Mouse (Mus musculus) hindbrain, embryonic 11.5 days (tissue): Measurements from ENCODE around the gene Zbtb38. TPM values are rescaled to one million over a fixed set of nuclear protein-coding genes. Genes with fewer than 3 reads are reported as not detected.
A peak's percentile ranks its signal among the peaks of the same experiment; 100 is the strongest.

Source experiments
- ATAC-seq: fragments of 200-750 bp; cut with Nextera tagmentation; 2 replicates; pipeline ENCODE4 v1.8.0; 2017; ENCODE audit warnings: mild to moderate bottlenecking, moderate TSS enrichment, moderate library complexity; ENCODE audit not compliant: low FRiP score
- DNase-seq: peaks from one replicate; pipeline ENCODE4 v3.0.0-alpha.2; 2015; ENCODE audit warnings: low spot score
- H3K27ac ChIP-seq: fragments of 300-500 bp; sonication (generic); 2 replicates; pipeline ENCODE4 v1.5.1; 2014; ENCODE audit warnings: mild to moderate bottlenecking, low read depth, low read length
- H3K27me3 ChIP-seq: fragments of 300-500 bp; sonication (generic); 2 replicates; pipeline ENCODE4 v1.6.1; 2014; ENCODE audit warnings: mild to moderate bottlenecking, low read length, moderate library complexity, mixed read lengths; ENCODE audit not compliant: control insufficient read depth, insufficient read depth
- H3K36me3 ChIP-seq: fragments of 300-500 bp; sonication (generic); 2 replicates; pipeline ENCODE4 v1.6.1; 2014; ENCODE audit warnings: mild to moderate bottlenecking, low read length, moderate library complexity, mixed read lengths; ENCODE audit not compliant: control insufficient read depth, insufficient read depth
- H3K4me1 ChIP-seq: fragments of 300-500 bp; sonication (generic); replicated peaks from 2 replicates; pipeline ENCODE4 v1.6.1; 2014; ENCODE audit warnings: low read length, mixed read lengths; ENCODE audit not compliant: control insufficient read depth, insufficient read depth
- H3K4me2 ChIP-seq: fragments of 300-500 bp; sonication (generic); replicated peaks from 2 replicates; pipeline ENCODE4 v1.6.1; 2014; ENCODE audit warnings: mild to moderate bottlenecking, low read depth, low read length
- H3K4me3 ChIP-seq: fragments of 300-500 bp; sonication (generic); 2 replicates; pipeline ENCODE4 v1.5.1; 2014; ENCODE audit warnings: low read depth, low read length
- H3K9ac ChIP-seq: fragments of 300-500 bp; sonication (generic); 2 replicates; pipeline ENCODE4 v1.6.1; 2014; ENCODE audit warnings: low read depth, low read length
- H3K9me3 ChIP-seq: fragments of 300-500 bp; sonication (generic); 2 replicates; pipeline ENCODE4 v1.6.1; 2016; ENCODE audit warnings: low read length; ENCODE audit not compliant: control insufficient read depth
- WGBS: fragments of 180-500 bp; shearing (Covaris S2); extraction: QIAGEN DNeasy Blood & Tissue Kit; methylation state at CpG from one replicate; pipeline ENCODE4 v1.1.7; 2014; 5-methylcytosine and 5-hydroxymethylcytosine counted together
- polyA plus RNA-seq: library from polyadenylated mRNA; unstranded; fragments of >200 nt; fragmentation: Nextera tagmentation; extraction: Ambion mirVana; gene quantifications from 2 replicates; pipeline ENCODE4 v1.2.1, GENCODE M21; 2014

Zbtb38 gene
- polyA plus RNA-seq, 1 experiment from 2014 or later = 14.3 TPM

DNA sequence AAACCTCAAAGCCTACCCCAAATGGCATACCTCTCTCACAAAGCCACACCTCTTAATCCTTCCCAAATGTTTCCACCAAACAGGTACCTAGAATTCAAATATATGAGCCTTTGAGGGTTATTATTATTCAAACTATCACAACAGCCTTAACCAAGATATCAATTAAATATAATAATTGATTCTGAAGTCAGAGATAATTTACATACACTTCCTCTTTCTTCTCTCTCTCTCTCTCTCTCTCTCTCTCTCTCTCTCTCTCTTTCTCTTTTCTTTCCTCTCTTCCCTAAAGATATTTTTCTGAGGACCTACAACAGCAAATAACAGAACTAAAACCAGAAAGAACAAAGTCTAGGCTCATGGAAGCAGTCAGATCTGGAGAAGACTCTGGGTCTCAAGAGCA, 15.2 kb upstream of the Zbtb38 start:
- no peak overlapping the region for H3K27ac ChIP-seq
- no peak overlapping the region for H3K4me2 ChIP-seq
- H3K4me1 ChIP-seq = no peaks in the 10 kb centered on the region
- H3K36me3 ChIP-seq = no peaks in the 10 kb centered on the region
- H3K9ac ChIP-seq = no peak overlapping the region
- H3K4me3 ChIP-seq = no peak overlapping the region
- no peaks in the 10 kb centered on the region for H3K27me3 ChIP-seq
- DNase-seq (no peak), ATAC-seq (no peak)
- no peaks in the 10 kb centered on the region for H3K9me3 ChIP-seq

DNA sequence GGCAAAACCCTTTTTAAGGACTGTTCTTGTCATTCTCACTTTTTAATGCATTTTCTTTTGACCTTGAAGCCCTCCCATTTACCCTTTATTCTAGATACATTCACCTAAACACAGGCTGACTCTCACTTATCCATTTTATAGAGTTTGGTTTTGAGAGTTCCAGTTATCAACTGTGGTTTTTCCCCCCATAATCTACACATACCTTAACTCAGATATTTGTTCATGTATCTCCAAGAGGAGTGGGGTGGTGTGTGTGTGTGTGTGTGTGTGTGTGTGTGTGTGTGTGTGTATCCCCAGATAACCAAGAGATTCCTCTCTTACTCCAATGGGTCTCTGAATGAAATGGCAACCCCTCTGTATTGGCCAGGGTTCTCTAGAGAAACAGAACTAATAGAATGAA, 13.4 kb upstream of the Zbtb38 start:
- H3K4me2 ChIP-seq = no peak overlapping the region
- H3K9ac ChIP-seq = no peak overlapping the region
- ATAC-seq (no peak), DNase-seq (no peak)
- no peak overlapping the region for H3K4me3 ChIP-seq
- H3K9me3 ChIP-seq = no peaks in the 10 kb centered on the region
- H3K36me3 ChIP-seq = no peaks in the 10 kb centered on the region
- no peaks in the 10 kb centered on the region for H3K27me3 ChIP-seq
- no peaks in the 10 kb centered on the region for H3K4me1 ChIP-seq
- H3K27ac ChIP-seq = no peak overlapping the region

DNA sequence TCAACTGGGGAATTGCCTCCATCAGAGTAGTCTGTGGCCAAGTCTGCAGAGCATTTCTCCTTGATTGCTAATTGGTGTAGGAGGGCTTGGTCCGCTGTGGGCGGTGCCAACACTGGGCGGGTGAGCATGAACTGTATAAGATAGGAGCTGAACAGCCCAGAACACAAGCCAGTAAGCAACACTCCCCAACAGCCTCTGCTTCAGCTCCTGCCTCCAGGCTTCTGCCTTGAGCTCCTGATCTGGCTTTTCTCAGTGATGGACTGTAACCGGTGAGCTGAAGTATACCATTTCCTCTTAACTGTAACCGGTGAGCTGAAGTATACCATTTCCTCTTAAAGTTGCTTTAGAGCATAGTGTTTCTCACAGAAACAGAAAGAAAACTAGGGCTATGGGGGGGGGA, 12.8 kb upstream of the Zbtb38 start:
- Histone ChIP-seq H3K27ac (no peak overlapping the region), H3K27me3 (no peaks in the 10 kb centered on the region), H3K36me3 (no peaks in the 10 kb centered on the region), H3K4me2 (no peak overlapping the region), H3K4me3 (no peak overlapping the region), H3K9me3 (no peaks in the 10 kb centered on the region), H3K9ac (no peak overlapping the region), H3K4me1 (no peaks in the 10 kb centered on the region)
- 75% methylated on average over 5 of the region's 5 CpGs for WGBS
- DNase-seq (no peak), ATAC-seq (no peak)

DNA sequence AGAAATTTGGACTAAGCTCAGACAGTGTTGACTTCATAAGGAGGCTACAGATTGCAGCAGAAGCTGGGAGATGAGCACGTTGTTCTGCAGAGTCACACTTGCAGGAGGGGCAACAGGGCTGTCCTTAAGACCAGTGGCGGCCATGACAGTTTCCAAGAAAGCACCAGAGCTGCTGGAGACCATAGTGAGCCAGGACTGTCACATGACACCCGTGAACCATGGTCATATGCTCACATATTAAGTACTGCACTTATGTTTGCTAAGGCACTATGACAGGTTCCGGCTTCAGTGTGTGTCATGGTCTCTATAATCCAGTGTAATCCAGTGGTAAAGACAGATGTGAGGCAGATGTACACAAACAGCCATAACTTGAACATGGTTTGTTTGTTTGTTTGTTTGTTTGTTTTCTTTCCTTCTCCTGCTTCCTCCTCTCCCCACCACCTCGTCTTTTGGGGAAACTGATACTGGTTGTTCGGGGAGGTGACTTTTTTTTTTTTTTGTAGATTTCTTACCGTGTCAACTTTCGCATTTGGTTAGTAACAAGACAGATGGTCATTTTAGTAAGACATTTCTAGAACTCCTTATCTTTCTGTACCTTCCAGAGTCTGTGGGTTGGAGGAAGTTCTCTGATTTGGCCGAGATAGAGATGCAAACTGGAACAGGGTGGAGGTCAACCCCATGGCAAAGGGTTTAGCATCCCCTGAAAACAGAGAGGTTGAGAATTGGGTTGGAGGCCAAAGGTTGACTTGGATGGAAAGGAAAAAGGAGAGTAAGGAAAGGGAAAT, 11.4 kb upstream of the Zbtb38 start:
- Histone ChIP-seq H3K27ac (no peak overlapping the region), H3K9me3 (no peaks in the 10 kb centered on the region), H3K4me1 (no peaks in the 10 kb centered on the region), H3K4me3 (no peak overlapping the region), H3K36me3 (no peaks in the 10 kb centered on the region), H3K9ac (no peak overlapping the region), H3K27me3 (no peaks in the 10 kb centered on the region), H3K4me2 (no peak overlapping the region)
- 91% methylated on average over 9 of the region's 9 CpGs for WGBS
- DNase-seq (no peak), ATAC-seq (no peak)

DNA sequence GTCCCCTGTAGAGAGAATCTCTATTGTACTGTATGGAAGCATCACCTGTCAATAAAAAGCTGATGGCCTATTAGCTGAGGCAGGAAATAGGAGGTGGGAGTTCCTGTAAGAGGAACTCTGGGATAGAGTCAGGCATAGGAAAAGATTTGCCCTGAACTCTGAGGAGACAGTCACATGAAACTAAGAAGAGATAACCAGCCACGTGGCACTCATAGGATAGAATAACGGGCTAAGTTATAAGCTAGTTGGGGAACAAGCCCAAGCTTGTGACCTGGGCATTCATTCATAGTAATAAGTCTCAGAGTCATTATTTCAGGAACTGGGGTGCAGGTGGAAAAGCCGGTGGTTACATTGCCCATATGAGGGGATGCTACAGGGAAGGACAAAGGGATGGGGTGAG, 10.4 kb upstream of the Zbtb38 start:
- Histone ChIP-seq H3K27ac (no peak overlapping the region), H3K36me3 (no peaks in the 10 kb centered on the region), H3K4me2 (no peak overlapping the region), H3K4me1 (no peaks in the 10 kb centered on the region), H3K9me3 (no peaks in the 10 kb centered on the region), H3K27me3 (no peaks in the 10 kb centered on the region), H3K4me3 (no peak overlapping the region), H3K9ac (no peak overlapping the region)
- ATAC-seq (no peak), DNase-seq (no peak)
- WGBS = 96% methylated on average over 3 of the region's 3 CpGs

DNA sequence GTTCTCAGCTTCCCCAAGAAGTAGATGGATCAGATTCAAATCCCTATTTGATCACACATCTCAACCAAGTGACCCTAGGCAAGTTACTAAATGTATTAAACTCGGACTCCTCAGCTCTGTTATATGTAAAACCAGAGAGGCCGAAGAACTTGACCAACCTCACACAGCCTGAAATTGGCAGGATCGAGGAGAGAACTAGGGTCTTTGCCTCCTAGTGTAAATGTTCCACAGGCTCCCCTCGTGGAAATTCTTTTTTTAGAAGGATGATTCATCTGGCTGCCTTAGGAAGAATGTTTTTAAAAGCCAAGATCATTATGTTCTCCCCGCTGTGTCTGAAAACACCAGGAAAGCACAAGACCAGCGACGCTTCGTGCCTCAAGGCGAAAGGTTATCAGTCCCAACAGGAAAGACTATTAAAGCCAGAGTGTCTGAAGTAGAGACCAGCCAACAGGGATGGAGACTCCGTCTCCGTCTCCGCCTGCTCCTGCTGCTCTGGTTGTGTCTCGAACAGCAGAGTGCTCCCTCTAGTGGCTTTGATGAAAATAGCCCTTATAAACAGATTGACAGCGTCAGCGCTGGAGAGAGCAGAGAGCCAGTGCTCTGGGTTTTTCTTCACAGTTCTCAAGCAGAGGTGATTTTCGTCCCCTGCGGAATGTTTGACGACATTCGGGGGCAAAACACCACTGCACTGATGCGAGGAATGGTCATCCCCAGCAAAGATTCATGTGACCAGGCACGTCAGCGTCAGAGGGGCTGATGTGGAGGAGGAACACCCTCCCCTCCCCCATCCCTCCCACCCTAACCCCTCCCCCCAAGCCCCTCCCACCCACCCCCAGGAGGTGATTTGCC, 6.3 kb upstream of the Zbtb38 start:
- DNase-seq (peak; percentile 86), ATAC-seq (peak; percentile 90)
- Histone ChIP-seq H3K27ac (no peak overlapping the region), H3K9ac (no peak overlapping the region), H3K9me3 (no peaks in the 10 kb centered on the region), H3K4me3 (0 out of 2 replicates have a peak overlapping the region, but pooled peaks have one; percentile 12), H3K4me1 (no peaks in the 10 kb centered on the region), H3K27me3 (no peaks in the 10 kb centered on the region), H3K4me2 (peak overlapping the region; percentile 28; the same call in 1 of the 2 replicates), H3K36me3 (no peaks in the 10 kb centered on the region)
- WGBS = 14% methylated on average over 22 of the region's 22 CpGs

DNA sequence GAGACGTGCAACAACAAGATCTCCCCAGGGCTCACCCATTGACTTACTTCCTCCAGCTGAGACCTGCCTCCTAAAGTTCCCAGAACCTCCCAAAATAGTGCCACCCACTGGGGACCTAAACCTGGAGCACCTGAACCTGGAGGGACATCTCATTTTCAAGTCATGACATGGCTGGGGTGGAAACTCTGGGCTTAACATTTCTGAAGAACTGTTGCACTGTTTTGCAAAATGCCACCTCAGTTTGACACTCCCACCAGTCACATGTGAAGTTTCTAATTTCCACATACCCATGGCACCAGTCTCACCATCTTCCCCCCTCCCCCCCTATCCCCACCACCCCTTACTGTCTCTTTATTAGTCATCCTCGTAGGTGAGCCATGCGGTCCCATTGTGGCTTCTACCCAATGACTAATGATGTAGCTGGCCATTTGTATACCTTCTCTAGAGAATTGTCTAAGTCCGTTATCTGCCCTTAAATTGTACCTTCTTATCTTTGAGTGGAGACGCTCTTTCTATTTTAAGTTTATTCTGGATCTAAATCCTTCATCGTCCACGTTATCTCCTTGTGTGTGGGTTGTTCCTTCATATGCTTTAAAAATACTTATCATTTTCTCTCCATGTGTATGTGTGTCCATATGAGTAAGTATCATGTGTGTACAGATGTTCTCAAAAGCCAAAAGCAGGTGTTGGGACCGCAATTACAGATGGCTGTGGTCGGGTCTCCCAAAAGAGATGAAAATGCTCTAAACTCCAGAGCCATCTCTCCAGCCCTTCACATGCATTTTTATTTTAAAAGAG, 4.2 kb upstream of the Zbtb38 start:
- Histone ChIP-seq H3K9ac (no peak overlapping the region), H3K4me3 (no peak overlapping the region), H3K36me3 (no peaks in the 10 kb centered on the region), H3K9me3 (no peaks in the 10 kb centered on the region), H3K4me2 (no peak overlapping the region), H3K4me1 (no peaks in the 10 kb centered on the region), H3K27me3 (no peaks in the 10 kb centered on the region), H3K27ac (no peak overlapping the region)
- WGBS = 94% methylated on average over 9 of the region's 9 CpGs
- ATAC-seq = no peak
- no peak for DNase-seq

- no peak for ATAC-seq
- H3K27ac ChIP-seq = no peak overlapping the region
- H3K36me3 ChIP-seq = no peaks in the 10 kb centered on the region
- no peaks in the 10 kb centered on the region for H3K9me3 ChIP-seq
- no peaks in the 10 kb centered on the region for H3K27me3 ChIP-seq
- H3K9ac ChIP-seq = no peak overlapping the region
- no peak for DNase-seq
- no peak overlapping the region for H3K4me3 ChIP-seq
- 83% methylated on average over 11 of the region's 11 CpGs for WGBS
- H3K4me1 ChIP-seq = no peaks in the 10 kb centered on the region
- no peak overlapping the region for H3K4me2 ChIP-seq
Measured at GRCm38 (mm10) chr9:96755761-96756160, 3.1 kb upstream of the Zbtb38 start.
